Mouse (Mus musculus): ENCODE measurements around the gene Skap1.

DNA sequence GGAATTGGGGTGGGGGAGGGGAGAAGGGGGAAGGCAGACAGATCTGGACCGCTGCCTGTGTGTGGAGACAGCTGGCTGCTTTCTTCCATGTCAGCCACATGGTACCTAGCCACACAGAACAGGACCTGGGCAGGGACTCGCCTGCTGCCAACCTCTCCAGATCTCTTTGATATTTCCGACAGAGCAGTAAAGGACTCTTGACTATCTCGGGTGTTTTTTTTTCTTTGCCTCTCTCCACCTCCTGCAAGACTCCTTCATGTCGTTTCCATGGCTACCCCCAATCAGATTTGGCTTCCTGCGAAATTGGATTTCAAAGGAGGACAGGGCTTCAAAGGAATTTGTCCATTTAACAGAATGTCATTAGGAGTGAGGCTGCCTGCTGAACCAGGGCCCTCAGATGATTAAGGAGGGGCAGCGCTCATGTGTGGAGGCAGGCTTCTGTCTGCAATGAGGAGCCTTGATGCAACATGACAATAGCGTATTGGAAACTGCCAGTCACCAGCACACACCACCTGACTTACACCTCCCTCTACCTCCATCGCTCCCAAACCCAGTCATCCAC, 2.1 kb upstream of the Skap1 start:
- no peak for TF ChIP-seq CTCF (IDR thresholded peaks at IDR 0.05; ENCODE audit: low read depth)
- TF ChIP-seq EP300 (IDR thresholded peaks at IDR 0.05; ENCODE audit: low read depth): no peak

Data from heart, postnatal 0 days (tissue).